Mouse (Mus musculus) embryonic facial prominence, embryonic 13.5 days (tissue): ENCODE measurements around the gene Tmem189. TPM values are rescaled to one million over a fixed set of nuclear protein-coding genes. Genes with fewer than 3 reads are reported as not detected.

Experiments
- ATAC-seq: fragments of 200-750 bp; cut with Nextera tagmentation; 2 replicates; pipeline ENCODE4 v1.8.0; 2017; ENCODE audit warnings: low read depth; ENCODE audit not compliant: insufficient number of reproducible peaks, insufficient read depth, low FRiP score, low TSS enrichment
- H3K27ac ChIP-seq: fragments of 300-500 bp; sonication (generic); 2 replicates; pipeline ENCODE4 v1.5.1; 2015; ENCODE audit warnings: moderate library complexity, mild to moderate bottlenecking, inconsistent platforms
- H3K27me3 ChIP-seq: fragments of 300-500 bp; sonication (generic); 2 replicates; pipeline ENCODE4 v1.6.1; 2015; ENCODE audit warnings: mild to moderate bottlenecking, inconsistent platforms
- H3K36me3 ChIP-seq: fragments of 300-500 bp; sonication (generic); 2 replicates; pipeline ENCODE4 v1.6.1; 2015; ENCODE audit warnings: mild to moderate bottlenecking, inconsistent platforms
- H3K4me1 ChIP-seq: fragments of 300-500 bp; sonication (generic); 2 replicates; pipeline ENCODE4 v1.6.1; 2015; ENCODE audit warnings: inconsistent platforms
- H3K4me2 ChIP-seq: fragments of 300-500 bp; sonication (generic); 2 replicates; pipeline ENCODE4 v1.6.1; 2015; ENCODE audit warnings: moderate library complexity, mild to moderate bottlenecking, inconsistent platforms
- H3K4me3 ChIP-seq: fragments of 300-500 bp; sonication (generic); 2 replicates; pipeline ENCODE4 v1.5.1; 2015; ENCODE audit warnings: mild to moderate bottlenecking, inconsistent platforms
- H3K9ac ChIP-seq: fragments of 300-500 bp; sonication (generic); 2 replicates; pipeline ENCODE4 v1.6.1; 2015; ENCODE audit warnings: mild to moderate bottlenecking, inconsistent platforms
- H3K9me3 ChIP-seq: fragments of 300-500 bp; sonication (generic); 2 replicates; pipeline ENCODE4 v1.6.1; 2016; ENCODE audit warnings: inconsistent platforms
- WGBS: fragments of 180-500 bp; shearing (Covaris S2); methylation state at CpG from one replicate; pipeline ENCODE4 v1.1.7; 2015; ENCODE audit warnings: mixed read lengths; 5-methylcytosine and 5-hydroxymethylcytosine counted together
- polyA plus RNA-seq: library from polyadenylated mRNA; unstranded; fragments of >200 nt; fragmentation: Nextera tagmentation; extraction: Ambion mirVana; gene quantifications from 2 replicates; pipeline ENCODE4 v1.2.1, GENCODE M21; 2015

Tmem189 gene
- polyA plus RNA-seq, 1 experiment from 2014 or later = 39.3 TPM

GRCm38 (mm10) chr2:167717208-167717607 lies 27.6 kb upstream of the Tmem189 start:
- H3K4me2 ChIP-seq = no peak overlapping the region
- H3K4me3 ChIP-seq = no peak overlapping the region
- no peak for ATAC-seq
- no peaks in the 10 kb centered on the region for H3K36me3 ChIP-seq
- no peak overlapping the region for H3K27ac ChIP-seq
- H3K9ac ChIP-seq = no peak overlapping the region
- WGBS = 63% methylated on average over 1 of the region's 1 CpGs
- peaks cover 15% of the 10 kb centered on the region for H3K4me1 ChIP-seq
- peaks cover 3% of the 10 kb centered on the region; the same call in 1 of the 2 replicates for H3K27me3 ChIP-seq
- H3K9me3 ChIP-seq = no peaks in the 10 kb centered on the region

GRCm38 (mm10) chr2:167715008-167715407 lies 25.4 kb upstream of the Tmem189 start:
- H3K4me1 ChIP-seq = peaks cover 14% of the 10 kb centered on the region
- H3K27me3 ChIP-seq = no peaks in the 10 kb centered on the region
- H3K4me2 ChIP-seq = no peak overlapping the region
- 69% methylated on average over 6 of the region's 6 CpGs for WGBS
- no peaks in the 10 kb centered on the region for H3K9me3 ChIP-seq
- no peak overlapping the region for H3K4me3 ChIP-seq
- no peak for ATAC-seq
- H3K36me3 ChIP-seq = no peaks in the 10 kb centered on the region
- no peak overlapping the region for H3K27ac ChIP-seq
- H3K9ac ChIP-seq = 0 out of 2 replicates have a peak overlapping the region, but pooled peaks have one; percentile 11

- H3K27ac ChIP-seq = no peak overlapping the region
- H3K4me1 ChIP-seq = peaks cover 16% of the 10 kb centered on the region
- no peaks in the 10 kb centered on the region for H3K36me3 ChIP-seq
- H3K4me2 ChIP-seq = no peak overlapping the region
- 89% methylated on average over 6 of the region's 6 CpGs for WGBS
- no peaks in the 10 kb centered on the region for H3K9me3 ChIP-seq
- no peak overlapping the region for H3K4me3 ChIP-seq
- ATAC-seq = no peak
- no peaks in the 10 kb centered on the region for H3K27me3 ChIP-seq
- no peak overlapping the region for H3K9ac ChIP-seq
Measured at GRCm38 (mm10) chr2:167714298-167714697, 24.7 kb upstream of the Tmem189 start.

GRCm38 (mm10) chr2:167712872-167713821 lies 23.5 kb upstream of the Tmem189 start:
- no peaks in the 10 kb centered on the region for H3K36me3 ChIP-seq
- peaks cover 16% of the 10 kb centered on the region for H3K4me1 ChIP-seq
- no peak overlapping the region for H3K4me2 ChIP-seq
- no peak for ATAC-seq
- 59% methylated on average over 23 of the region's 23 CpGs for WGBS
- H3K27ac ChIP-seq = no peak overlapping the region
- H3K4me3 ChIP-seq = no peak overlapping the region
- H3K9me3 ChIP-seq = no peaks in the 10 kb centered on the region
- H3K27me3 ChIP-seq = no peaks in the 10 kb centered on the region
- no peak overlapping the region for H3K9ac ChIP-seq

GRCm38 (mm10) chr2:167710574-167710973 lies 21.0 kb upstream of the Tmem189 start:
- Histone ChIP-seq H3K4me1 (peaks cover 23% of the 10 kb centered on the region), H3K36me3 (no peaks in the 10 kb centered on the region), H3K9me3 (no peaks in the 10 kb centered on the region), H3K27ac (no peak overlapping the region), H3K9ac (no peak overlapping the region), H3K4me3 (no peak overlapping the region), H3K4me2 (no peak overlapping the region), H3K27me3 (no peaks in the 10 kb centered on the region)
- WGBS = 62% methylated on average over 6 of the region's 6 CpGs
- ATAC-seq = no peak

GRCm38 (mm10) chr2:167709969-167710368 lies 20.3 kb upstream of the Tmem189 start:
- Histone ChIP-seq H3K4me3 (no peak overlapping the region), H3K4me2 (no peak overlapping the region), H3K9ac (no peak overlapping the region), H3K36me3 (no peaks in the 10 kb centered on the region), H3K9me3 (no peaks in the 10 kb centered on the region), H3K4me1 (peaks cover 21% of the 10 kb centered on the region), H3K27ac (no peak overlapping the region), H3K27me3 (no peaks in the 10 kb centered on the region)
- WGBS = 47% methylated on average over 6 of the region's 6 CpGs
- no peak; the same call in 1 of the 2 replicates for ATAC-seq

GRCm38 (mm10) chr2:167708373-167708772 lies 18.8 kb upstream of the Tmem189 start:
- Histone ChIP-seq H3K27ac (no peak overlapping the region), H3K4me3 (no peak overlapping the region), H3K36me3 (no peaks in the 10 kb centered on the region), H3K4me1 (peaks cover 20% of the 10 kb centered on the region), H3K27me3 (no peaks in the 10 kb centered on the region), H3K9me3 (no peaks in the 10 kb centered on the region), H3K9ac (no peak overlapping the region), H3K4me2 (no peak overlapping the region)
- no peak for ATAC-seq
- 53% methylated on average over 15 of the region's 15 CpGs for WGBS

GRCm38 (mm10) chr2:167706183-167706939 lies 16.7 kb upstream of the Tmem189 start:
- H3K4me1 ChIP-seq = peaks cover 18% of the 10 kb centered on the region
- no peaks in the 10 kb centered on the region for H3K27me3 ChIP-seq
- no peak overlapping the region for H3K27ac ChIP-seq
- no peak overlapping the region for H3K4me3 ChIP-seq
- H3K9ac ChIP-seq = 0 out of 2 replicates have a peak overlapping the region, but pooled peaks have one; percentile 36
- no peak for ATAC-seq
- no peaks in the 10 kb centered on the region for H3K9me3 ChIP-seq
- no peaks in the 10 kb centered on the region for H3K36me3 ChIP-seq
- WGBS = 70% methylated on average over 11 of the region's 11 CpGs
- H3K4me2 ChIP-seq = no peak overlapping the region

GRCm38 (mm10) chr2:167704409-167704808 lies 14.8 kb upstream of the Tmem189 start:
- WGBS = 91% methylated on average over 4 of the region's 4 CpGs
- Histone ChIP-seq H3K4me3 (no peak overlapping the region), H3K27me3 (no peaks in the 10 kb centered on the region), H3K36me3 (no peaks in the 10 kb centered on the region), H3K9me3 (no peaks in the 10 kb centered on the region), H3K4me1 (peaks cover 13% of the 10 kb centered on the region; the same call in 1 of the 2 replicates), H3K4me2 (no peak overlapping the region), H3K9ac (no peak overlapping the region), H3K27ac (no peak overlapping the region)
- ATAC-seq = no peak

GRCm38 (mm10) chr2:167702126-167702525 lies 12.5 kb upstream of the Tmem189 start:
- Histone ChIP-seq H3K9me3 (no peaks in the 10 kb centered on the region), H3K4me3 (no peak overlapping the region), H3K4me2 (no peak overlapping the region), H3K4me1 (peaks cover 13% of the 10 kb centered on the region; the same call in 1 of the 2 replicates), H3K27me3 (no peaks in the 10 kb centered on the region), H3K9ac (no peak overlapping the region), H3K36me3 (no peaks in the 10 kb centered on the region), H3K27ac (no peak overlapping the region)
- whole genome bisulfite sequencing = 71% methylated on average over 6 of the region's 6 CpGs
- ATAC-seq = no peak

- Histone ChIP-seq H3K4me2 (no peak overlapping the region), H3K9me3 (no peaks in the 10 kb centered on the region), H3K4me3 (no peak overlapping the region), H3K4me1 (peaks cover 13% of the 10 kb centered on the region; the same call in 1 of the 2 replicates), H3K9ac (no peak overlapping the region), H3K36me3 (no peaks in the 10 kb centered on the region), H3K27me3 (no peaks in the 10 kb centered on the region), H3K27ac (no peak overlapping the region)
- no peak for ATAC-seq
- WGBS = 72% methylated on average over 5 of the region's 5 CpGs
Measured at GRCm38 (mm10) chr2:167701472-167701871, 11.8 kb upstream of the Tmem189 start.
